Mouse (Mus musculus): ENCODE data around the gene Tyw1. TPM values are rescaled to one million over a fixed set of nuclear protein-coding genes. Genes with fewer than 3 reads are reported as not detected.

Tyw1 gene
- total and polyA plus RNA-seq, 2 experiments from 2014 or later, result 16.3 to 18.3 TPM

GRCm38 (mm10) chr5:130325486-130325885, 70.1 kb downstream of the Tyw1 start:
- H3K36me3 ChIP-seq (ENCODE audit: insufficient read depth, low read length), result 0 out of 2 replicates have a peak, but pooled peaks cover 5% of the 10 kb centered on the region
- DNase-seq (ENCODE audit: low spot score) (no peak), ATAC-seq (ENCODE audit: low FRiP score) (no peak)
- H3K9ac ChIP-seq (replicated peaks; ENCODE audit: low read length, poor library complexity, severe bottlenecking), result no peak overlapping the region
- no peaks in the 10 kb centered on the region for H3K27me3 ChIP-seq (ENCODE audit: insufficient read depth, low read length)
- H3K4me2 ChIP-seq (ENCODE audit: low read depth, low read length, poor library complexity, severe bottlenecking), result no peak overlapping the region
- H3K9me3 ChIP-seq (ENCODE audit: low read length), result no peaks in the 10 kb centered on the region
- no peaks in the 10 kb centered on the region for H3K4me1 ChIP-seq (ENCODE audit: insufficient read depth, low read length)
- no peak overlapping the region for H3K4me3 ChIP-seq (ENCODE audit: low read depth, low read length)
- no peak for TF ChIP-seq CTCF (IDR thresholded peaks at IDR 0.05)
- WGBS, result 98% methylated on average over 8 of the region's 8 CpGs
- H3K27ac ChIP-seq (ENCODE audit: low read depth, low read length), result no peak overlapping the region

GRCm38 (mm10) chr5:130327615-130328263, 72.3 kb downstream of the Tyw1 start:
- WGBS, result 81% methylated on average over 6 of the region's 6 CpGs
- TF ChIP-seq CTCF (IDR thresholded peaks at IDR 0.05), result no peak
- no peak overlapping the region for H3K27ac ChIP-seq (ENCODE audit: low read depth, low read length)
- ATAC-seq (ENCODE audit: low FRiP score), result no peak
- H3K4me1 ChIP-seq (ENCODE audit: insufficient read depth, low read length), result no peaks in the 10 kb centered on the region
- H3K4me2 ChIP-seq (ENCODE audit: low read depth, low read length, poor library complexity, severe bottlenecking), result no peak overlapping the region
- no peaks in the 10 kb centered on the region for H3K9me3 ChIP-seq (ENCODE audit: low read length)
- H3K9ac ChIP-seq (replicated peaks; ENCODE audit: low read length, poor library complexity, severe bottlenecking), result no peak overlapping the region
- 0 out of 2 replicates have a peak, but pooled peaks cover 5% of the 10 kb centered on the region for H3K36me3 ChIP-seq (ENCODE audit: insufficient read depth, low read length)
- H3K27me3 ChIP-seq (ENCODE audit: insufficient read depth, low read length), result no peaks in the 10 kb centered on the region
- H3K4me3 ChIP-seq (ENCODE audit: low read depth, low read length), result no peak overlapping the region
- DNase-seq (ENCODE audit: low spot score), result no peak

- TF ChIP-seq CTCF (IDR thresholded peaks at IDR 0.05), result no peak
- Histone ChIP-seq H3K27ac (ENCODE audit: low read depth, low read length) (no peak overlapping the region), H3K4me1 (ENCODE audit: insufficient read depth, low read length) (no peaks in the 10 kb centered on the region), H3K9ac (replicated peaks; ENCODE audit: low read length, poor library complexity, severe bottlenecking) (no peak overlapping the region), H3K36me3 (ENCODE audit: insufficient read depth, low read length) (0 out of 2 replicates have a peak, but pooled peaks cover 5% of the 10 kb centered on the region), H3K27me3 (ENCODE audit: insufficient read depth, low read length) (no peaks in the 10 kb centered on the region), H3K4me2 (ENCODE audit: low read depth, low read length, poor library complexity, severe bottlenecking) (no peak overlapping the region), H3K9me3 (ENCODE audit: low read length) (no peaks in the 10 kb centered on the region), H3K4me3 (ENCODE audit: low read depth, low read length) (no peak overlapping the region)
- ATAC-seq (ENCODE audit: low FRiP score) (no peak), DNase-seq (ENCODE audit: low spot score) (peak; percentile 29)
- WGBS, result 82% methylated on average over 9 of the region's 9 CpGs
Measured at GRCm38 (mm10) chr5:130328366-130328765, 72.9 kb downstream of the Tyw1 start.

GRCm38 (mm10) chr5:130329889-130330288, 74.5 kb downstream of the Tyw1 start:
- Histone ChIP-seq H3K4me3 (ENCODE audit: low read depth, low read length) (no peak overlapping the region), H3K27ac (ENCODE audit: low read depth, low read length) (no peak overlapping the region), H3K4me2 (ENCODE audit: low read depth, low read length, poor library complexity, severe bottlenecking) (no peak overlapping the region), H3K36me3 (ENCODE audit: insufficient read depth, low read length) (0 out of 2 replicates have a peak, but pooled peaks cover 5% of the 10 kb centered on the region), H3K27me3 (ENCODE audit: insufficient read depth, low read length) (no peaks in the 10 kb centered on the region), H3K4me1 (ENCODE audit: insufficient read depth, low read length) (no peaks in the 10 kb centered on the region), H3K9ac (replicated peaks; ENCODE audit: low read length, poor library complexity, severe bottlenecking) (no peak overlapping the region), H3K9me3 (ENCODE audit: low read length) (no peaks in the 10 kb centered on the region)
- WGBS, result 88% methylated on average over 2 of the region's 2 CpGs
- DNase-seq (ENCODE audit: low spot score), result no peak
- no peak for ATAC-seq (ENCODE audit: low FRiP score)
- no peak for TF ChIP-seq CTCF (IDR thresholded peaks at IDR 0.05)

GRCm38 (mm10) chr5:130330801-130331200, 75.4 kb downstream of the Tyw1 start:
- H3K9me3 ChIP-seq (ENCODE audit: low read length), result no peaks in the 10 kb centered on the region
- H3K27ac ChIP-seq (ENCODE audit: low read depth, low read length), result no peak overlapping the region
- ATAC-seq (ENCODE audit: low FRiP score) (no peak), DNase-seq (ENCODE audit: low spot score) (no peak)
- no peak overlapping the region for H3K9ac ChIP-seq (replicated peaks; ENCODE audit: low read length, poor library complexity, severe bottlenecking)
- H3K27me3 ChIP-seq (ENCODE audit: insufficient read depth, low read length), result no peaks in the 10 kb centered on the region
- H3K4me2 ChIP-seq (ENCODE audit: low read depth, low read length, poor library complexity, severe bottlenecking), result no peak overlapping the region
- WGBS, result 91% methylated on average over 4 of the region's 4 CpGs
- H3K4me3 ChIP-seq (ENCODE audit: low read depth, low read length), result no peak overlapping the region
- no peaks in the 10 kb centered on the region for H3K4me1 ChIP-seq (ENCODE audit: insufficient read depth, low read length)
- TF ChIP-seq CTCF (IDR thresholded peaks at IDR 0.05), result no peak
- peaks cover 4% of the 10 kb centered on the region; the same call in 1 of the 2 replicates for H3K36me3 ChIP-seq (ENCODE audit: insufficient read depth, low read length)

- H3K4me3 ChIP-seq (ENCODE audit: low read depth, low read length), result no peak overlapping the region
- H3K27me3 ChIP-seq (ENCODE audit: insufficient read depth, low read length), result no peaks in the 10 kb centered on the region
- ATAC-seq (ENCODE audit: low FRiP score) (no peak), DNase-seq (ENCODE audit: low spot score) (peak; percentile 29)
- H3K27ac ChIP-seq (ENCODE audit: low read depth, low read length), result 0 out of 2 replicates have a peak overlapping the region, but pooled peaks have one; percentile 6
- 69% methylated on average over 4 of the region's 4 CpGs for WGBS
- H3K9ac ChIP-seq (replicated peaks; ENCODE audit: low read length, poor library complexity, severe bottlenecking), result no peak overlapping the region
- H3K4me1 ChIP-seq (ENCODE audit: insufficient read depth, low read length), result no peaks in the 10 kb centered on the region
- TF ChIP-seq CTCF (IDR thresholded peaks at IDR 0.05), result no peak
- H3K9me3 ChIP-seq (ENCODE audit: low read length), result no peaks in the 10 kb centered on the region
- peaks cover 4% of the 10 kb centered on the region; the same call in 1 of the 2 replicates for H3K36me3 ChIP-seq (ENCODE audit: insufficient read depth, low read length)
- no peak overlapping the region for H3K4me2 ChIP-seq (ENCODE audit: low read depth, low read length, poor library complexity, severe bottlenecking)
Measured at GRCm38 (mm10) chr5:130331206-130331605, 75.8 kb downstream of the Tyw1 start.
